Mouse (Mus musculus): ENCODE measurements at regions not wholly inside any gene's neighbourhood (a gene's known extent, or its start where the extent isn't known, plus 50 kb on each side); places are given as distances from the start of the nearest gene placed in this dataset.
A peak's percentile ranks its signal among the peaks of the same experiment; 100 is the strongest.
"Not testable (repeated sequence)": the region's sequence is repeated elsewhere in the genome, so short reads cannot be mapped to it uniquely, and the experiment has no call there.

- no peak for DNase-seq (ENCODE audit: low spot score)
Measured at GRCm38 (mm10) chr6:31132396-31133190, 173.7 kb upstream of the Klf14 start.

DNA sequence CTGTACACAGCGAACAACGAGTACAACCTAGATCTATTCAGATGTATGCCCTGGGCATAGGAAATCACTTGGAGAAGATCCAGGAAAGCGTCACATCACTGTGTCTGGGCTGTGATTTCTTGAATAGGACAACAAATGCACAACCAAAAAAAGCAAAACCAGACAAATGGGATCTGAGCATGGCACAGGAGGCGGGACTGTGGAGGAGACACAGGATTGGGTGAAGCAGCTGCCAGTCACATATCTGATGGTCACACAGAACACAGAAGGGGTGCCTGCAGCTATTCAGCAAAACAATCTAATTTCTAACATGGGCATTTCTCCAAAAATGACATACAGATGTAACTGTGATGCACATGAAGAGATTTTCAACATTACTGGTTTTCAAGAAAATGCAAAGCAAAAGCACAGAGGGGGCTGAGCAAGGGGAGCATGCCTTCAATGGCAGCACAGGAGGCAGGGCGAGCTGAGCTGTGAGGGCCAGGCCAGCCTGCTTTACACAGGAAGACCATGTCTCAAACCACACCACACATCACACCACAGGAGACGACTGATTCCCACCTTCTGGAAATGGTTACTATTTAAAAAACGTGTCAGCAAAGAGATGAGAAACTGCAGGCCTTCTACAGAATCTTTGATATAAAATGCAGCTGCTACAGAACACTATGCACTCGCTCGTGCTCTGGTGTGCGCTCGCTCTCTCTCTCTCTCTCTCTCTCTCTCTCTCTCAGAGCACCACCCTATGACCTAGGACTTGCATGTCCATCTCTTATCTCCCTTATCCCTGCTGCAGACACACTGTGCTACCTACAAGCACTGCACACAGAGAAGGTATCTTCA is 175.2 kb upstream of the Klf14 start:
- no peak for DNase-seq (ENCODE audit: low spot score)

- DNase-seq (ENCODE audit: low spot score) = no peak
Measured at GRCm38 (mm10) chr6:31134736-31135077, 175.8 kb upstream of the Klf14 start.

- no peak for DNase-seq (ENCODE audit: low spot score)
Measured at GRCm38 (mm10) chr6:31135580-31135979, 176.7 kb upstream of the Klf14 start.

DNA sequence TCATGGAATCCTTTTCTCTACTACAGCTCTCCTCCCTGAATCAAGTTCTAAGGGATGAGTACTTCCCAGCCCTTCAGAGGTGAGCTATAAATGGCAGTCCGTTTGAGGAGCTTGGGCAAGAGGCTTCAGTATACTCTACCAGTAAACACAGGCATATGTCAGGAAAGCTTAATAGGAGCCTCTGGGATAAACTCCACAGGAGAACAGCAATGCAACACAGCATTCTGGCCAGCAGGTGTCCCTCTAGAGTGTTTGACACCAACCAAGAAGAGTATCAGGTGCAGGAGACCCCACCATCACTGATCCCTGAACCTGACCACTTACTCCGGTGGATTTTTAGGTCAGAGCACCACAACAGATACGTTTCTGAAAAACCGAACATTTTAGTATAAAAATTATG is 178.0 kb upstream of the Klf14 start:
- no peak for DNase-seq (ENCODE audit: low spot score)

DNA sequence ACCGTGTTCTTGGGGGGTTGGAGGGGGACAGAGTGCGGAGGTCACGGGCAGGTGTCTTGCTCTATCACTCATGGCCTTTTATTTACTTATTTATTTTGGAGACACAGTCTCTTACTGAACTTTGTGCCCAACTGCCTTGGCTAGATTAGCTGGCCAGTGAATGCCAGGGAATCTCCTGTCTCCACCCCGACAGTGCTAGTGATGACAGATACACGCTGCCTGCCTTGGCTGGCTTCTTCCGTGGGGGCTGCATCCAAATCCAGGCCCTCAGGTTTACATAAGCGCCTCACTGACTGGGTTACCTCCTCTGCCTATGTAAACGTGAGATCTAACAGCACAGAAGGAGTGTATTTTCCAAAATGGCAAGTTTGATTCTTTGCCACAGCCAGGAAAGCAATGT is 178.5 kb upstream of the Klf14 start:
- DNase-seq (ENCODE audit: low spot score) = no peak

- no peak for DNase-seq (ENCODE audit: low spot score)
Measured at GRCm38 (mm10) chr6:31140000-31140399, 181.1 kb upstream of the Klf14 start.

- DNase-seq (ENCODE audit: low spot score) = no peak
Measured at GRCm38 (mm10) chr6:31140593-31140992, 181.7 kb upstream of the Klf14 start.

GRCm38 (mm10) chr6:31141486-31141885 is 182.6 kb upstream of the Klf14 start:
- DNase-seq (ENCODE audit: low spot score) = no peak

GRCm38 (mm10) chr6:31142479-31143007 is 183.7 kb upstream of the Klf14 start:
- not testable (repeated sequence) for DNase-seq (ENCODE audit: low spot score)

- DNase-seq (ENCODE audit: low spot score) = no peak
Measured at GRCm38 (mm10) chr6:31145687-31146086, 186.8 kb upstream of the Klf14 start.

DNA sequence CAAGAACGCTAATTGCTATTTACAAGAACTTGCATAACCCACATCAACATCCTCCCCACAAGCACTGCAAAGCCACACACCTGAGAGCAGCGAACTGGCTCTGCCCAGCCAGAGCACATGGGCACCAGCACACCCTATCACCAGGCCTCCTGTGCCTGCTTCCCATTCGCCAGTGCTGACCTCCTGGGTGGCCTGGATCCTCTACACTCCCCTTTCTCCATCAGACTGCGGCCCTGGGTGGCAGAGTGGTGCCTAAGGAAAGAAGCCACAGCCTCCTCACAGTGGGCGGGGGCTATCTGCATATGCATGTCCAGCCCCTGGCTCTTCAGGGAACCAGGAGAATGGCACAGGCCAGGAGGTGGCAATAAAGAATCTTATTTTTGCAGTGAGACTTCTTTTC is 187.9 kb upstream of the Klf14 start:
- DNase-seq (ENCODE audit: low spot score) = no peak

- no peak for DNase-seq (ENCODE audit: low spot score)
Measured at GRCm38 (mm10) chr6:31147682-31148081, 188.8 kb upstream of the Klf14 start.

- no peak for DNase-seq (ENCODE audit: low spot score)
Measured at GRCm38 (mm10) chr6:31148311-31148856, 189.5 kb upstream of the Klf14 start.

GRCm38 (mm10) chr6:31149164-31149563 is 190.3 kb upstream of the Klf14 start:
- no peak for DNase-seq (ENCODE audit: low spot score)

GRCm38 (mm10) chr6:31150416-31150815 is 191.5 kb upstream of the Klf14 start:
- DNase-seq (ENCODE audit: low spot score) = no peak

- peak; percentile 43 for DNase-seq (ENCODE audit: low spot score)
Measured at GRCm38 (mm10) chr6:31155857-31156256, 197.0 kb upstream of the Klf14 start.

- DNase-seq (ENCODE audit: low spot score) = no peak
Measured at GRCm38 (mm10) chr6:31156999-31157398, 198.1 kb upstream of the Klf14 start.

DNA sequence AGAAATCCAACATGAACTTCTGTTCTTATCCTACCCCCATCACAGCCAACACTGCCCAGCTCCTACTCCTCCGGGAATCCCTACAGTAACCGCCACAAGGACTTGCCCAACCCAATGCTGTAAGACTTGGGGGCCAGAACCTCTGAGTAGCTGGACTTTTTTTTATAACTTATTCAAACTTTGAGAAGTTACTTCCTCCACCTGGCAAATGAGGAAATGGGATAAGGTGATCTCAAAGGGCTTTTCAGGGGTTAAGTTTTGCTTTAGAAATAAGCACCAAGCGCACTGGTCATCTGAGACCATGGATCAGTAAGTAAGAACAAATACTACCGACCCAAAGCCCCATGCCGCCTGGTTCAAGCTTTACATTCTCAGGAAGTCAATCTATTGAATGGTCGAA is 198.6 kb upstream of the Klf14 start:
- no peak for DNase-seq (ENCODE audit: low spot score)

DNA sequence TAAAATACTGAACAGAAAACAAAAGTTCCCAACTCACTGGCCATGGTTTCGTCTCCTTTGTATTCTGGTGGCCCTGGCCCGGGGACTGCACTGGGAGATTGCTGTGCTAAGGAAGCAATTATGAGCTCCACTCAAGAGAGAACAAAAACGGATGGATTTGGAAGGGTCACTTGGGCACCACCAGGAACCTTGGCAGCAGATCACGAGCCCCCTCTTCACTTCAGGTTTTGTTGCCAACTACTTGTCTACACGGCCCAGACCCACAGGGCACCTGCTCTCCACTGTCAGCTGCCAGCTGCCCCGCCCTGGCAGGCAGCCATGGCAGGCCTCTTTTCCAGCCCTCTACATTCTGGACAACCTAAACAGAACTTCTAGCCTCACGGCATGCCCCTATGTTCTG is 199.8 kb upstream of the Klf14 start:
- DNase-seq (ENCODE audit: low spot score) = no peak

GRCm38 (mm10) chr6:31159240-31159639 is 200.4 kb upstream of the Klf14 start:
- DNase-seq (ENCODE audit: low spot score) = no peak

GRCm38 (mm10) chr6:31159935-31160670 is 201.2 kb upstream of the Klf14 start:
- DNase-seq (ENCODE audit: low spot score) = no peak
